Mouse (Mus musculus): ENCODE measurements around the gene Ep400. TPM values are rescaled to one million over a fixed set of nuclear protein-coding genes. Genes with fewer than 3 reads are reported as not detected.
"Not testable (repeated sequence)": the region's sequence is repeated elsewhere in the genome, so short reads cannot be mapped to it uniquely, and the experiment has no call there.

The Ep400 gene
- total RNA-seq, 1 experiment from 2014 or later = 47.0 TPM

- no peak for ATAC-seq (replicated peaks in 1 of 2; ENCODE audit: insufficient read depth in 1 of 2, low FRiP score in 2 of 2, low TSS enrichment in 1 of 2, low read depth in 1 of 2, poor library complexity in 2 of 2, severe bottlenecking in 2 of 2)
Measured at GRCm38 (mm10) chr5:110727850-110728249, 42.7 kb downstream of the Ep400 start.

- no peak for ATAC-seq (replicated peaks in 1 of 2; ENCODE audit: insufficient read depth in 1 of 2, low FRiP score in 2 of 2, low TSS enrichment in 1 of 2, low read depth in 1 of 2, poor library complexity in 2 of 2, severe bottlenecking in 2 of 2)
Measured at GRCm38 (mm10) chr5:110723543-110723942, 47.0 kb downstream of the Ep400 start.

GRCm38 (mm10) chr5:110721463-110721862 is 49.1 kb downstream of the Ep400 start:
- not testable (repeated sequence) for ATAC-seq (replicated peaks in 1 of 2; ENCODE audit: insufficient read depth in 1 of 2, low FRiP score in 2 of 2, low TSS enrichment in 1 of 2, low read depth in 1 of 2, poor library complexity in 2 of 2, severe bottlenecking in 2 of 2)

GRCm38 (mm10) chr5:110711455-110711854 is 59.1 kb downstream of the Ep400 start:
- ATAC-seq (replicated peaks in 1 of 2; ENCODE audit: insufficient read depth in 1 of 2, low FRiP score in 2 of 2, low TSS enrichment in 1 of 2, low read depth in 1 of 2, poor library complexity in 2 of 2, severe bottlenecking in 2 of 2) = no peak

- ATAC-seq (replicated peaks in 1 of 2; ENCODE audit: insufficient read depth in 1 of 2, low FRiP score in 2 of 2, low TSS enrichment in 1 of 2, low read depth in 1 of 2, poor library complexity in 2 of 2, severe bottlenecking in 2 of 2) = no peak
Measured at GRCm38 (mm10) chr5:110709256-110709655, 61.3 kb downstream of the Ep400 start.

GRCm38 (mm10) chr5:110704004-110704403 is 66.5 kb downstream of the Ep400 start:
- ATAC-seq (replicated peaks in 1 of 2; ENCODE audit: insufficient read depth in 1 of 2, low FRiP score in 2 of 2, low TSS enrichment in 1 of 2, low read depth in 1 of 2, poor library complexity in 2 of 2, severe bottlenecking in 2 of 2) = peak; percentile 67 to 88

- ATAC-seq (replicated peaks in 1 of 2; ENCODE audit: insufficient read depth in 1 of 2, low FRiP score in 2 of 2, low TSS enrichment in 1 of 2, low read depth in 1 of 2, poor library complexity in 2 of 2, severe bottlenecking in 2 of 2) = no peak
Measured at GRCm38 (mm10) chr5:110698617-110699016, 71.9 kb downstream of the Ep400 start.

GRCm38 (mm10) chr5:110682041-110682440 is 88.5 kb downstream of the Ep400 start:
- no peak for ATAC-seq (replicated peaks in 1 of 2; ENCODE audit: insufficient read depth in 1 of 2, low FRiP score in 2 of 2, low TSS enrichment in 1 of 2, low read depth in 1 of 2, poor library complexity in 2 of 2, severe bottlenecking in 2 of 2)

- no peak for ATAC-seq (replicated peaks in 1 of 2; ENCODE audit: insufficient read depth in 1 of 2, low FRiP score in 2 of 2, low TSS enrichment in 1 of 2, low read depth in 1 of 2, poor library complexity in 2 of 2, severe bottlenecking in 2 of 2)
Measured at GRCm38 (mm10) chr5:110665486-110666121, 104.9 kb downstream of the Ep400 start.

GRCm38 (mm10) chr5:110664750-110665269 is 105.7 kb downstream of the Ep400 start:
- no peak for ATAC-seq (replicated peaks in 1 of 2; ENCODE audit: insufficient read depth in 1 of 2, low FRiP score in 2 of 2, low TSS enrichment in 1 of 2, low read depth in 1 of 2, poor library complexity in 2 of 2, severe bottlenecking in 2 of 2)

- ATAC-seq (replicated peaks in 1 of 2; ENCODE audit: insufficient read depth in 1 of 2, low FRiP score in 2 of 2, low TSS enrichment in 1 of 2, low read depth in 1 of 2, poor library complexity in 2 of 2, severe bottlenecking in 2 of 2) = no peak
Measured at GRCm38 (mm10) chr5:110664041-110664440, 106.5 kb downstream of the Ep400 start.

- ATAC-seq (replicated peaks in 1 of 2; ENCODE audit: insufficient read depth in 1 of 2, low FRiP score in 2 of 2, low TSS enrichment in 1 of 2, low read depth in 1 of 2, poor library complexity in 2 of 2, severe bottlenecking in 2 of 2) = no peak
Measured at GRCm38 (mm10) chr5:110659682-110660081, 110.8 kb downstream of the Ep400 start.

- 0 out of 4 replicates have a peak, but pooled peaks of 1 of the 2 experiments have one; percentile 2 for ATAC-seq (replicated peaks in 1 of 2; ENCODE audit: insufficient read depth in 1 of 2, low FRiP score in 2 of 2, low TSS enrichment in 1 of 2, low read depth in 1 of 2, poor library complexity in 2 of 2, severe bottlenecking in 2 of 2)
Measured at GRCm38 (mm10) chr5:110653686-110654085, 116.8 kb downstream of the Ep400 start.

GRCm38 (mm10) chr5:110652719-110653648 is 117.5 kb downstream of the Ep400 start, which contains the start of the genes Noc4l and Ddx51:
Gene Noc4l (minus strand): TSS chr5:110653417.
Gene Ddx51 (plus strand): TSS chr5:110653451.
- peak; percentile 74 to 83 for ATAC-seq (replicated peaks in 1 of 2; ENCODE audit: insufficient read depth in 1 of 2, low FRiP score in 2 of 2, low TSS enrichment in 1 of 2, low read depth in 1 of 2, poor library complexity in 2 of 2, severe bottlenecking in 2 of 2)

- no peak for ATAC-seq (replicated peaks in 1 of 2; ENCODE audit: insufficient read depth in 1 of 2, low FRiP score in 2 of 2, low TSS enrichment in 1 of 2, low read depth in 1 of 2, poor library complexity in 2 of 2, severe bottlenecking in 2 of 2)
Measured at GRCm38 (mm10) chr5:110646377-110646776, 124.1 kb downstream of the Ep400 start.

- peak; percentile 66 to 80 for ATAC-seq (replicated peaks in 1 of 2; ENCODE audit: insufficient read depth in 1 of 2, low FRiP score in 2 of 2, low TSS enrichment in 1 of 2, low read depth in 1 of 2, poor library complexity in 2 of 2, severe bottlenecking in 2 of 2)
Measured at GRCm38 (mm10) chr5:110639459-110639858, 131.1 kb downstream of the Ep400 start.

- ATAC-seq (replicated peaks in 1 of 2; ENCODE audit: insufficient read depth in 1 of 2, low FRiP score in 2 of 2, low TSS enrichment in 1 of 2, low read depth in 1 of 2, poor library complexity in 2 of 2, severe bottlenecking in 2 of 2) = no peak
Measured at GRCm38 (mm10) chr5:110638306-110639074, 132.0 kb downstream of the Ep400 start.

Data from hematopoietic stem cell, adult 5-6 weeks (primary cell).